Mouse (Mus musculus) limb, embryonic 11.5 days (tissue): ENCODE measurements around the gene Defb35. TPM values are rescaled to one million over a fixed set of nuclear protein-coding genes. Genes with fewer than 3 reads are reported as not detected.
A peak's percentile ranks its signal among the peaks of the same experiment; 100 is the strongest.

Source experiments
- ATAC-seq: fragments of 200-750 bp; cut with Nextera tagmentation; 2 replicates; pipeline ENCODE4 v1.8.0; 2017; ENCODE audit warnings: low read depth; ENCODE audit not compliant: insufficient number of reproducible peaks, low FRiP score, low TSS enrichment
- DNase-seq: peaks from one replicate; pipeline ENCODE4 v3.0.0-alpha.2; 2015; ENCODE audit warnings: low spot score
- H3K27ac ChIP-seq: fragments of 300-500 bp; sonication (generic); replicated peaks from 2 replicates; pipeline ENCODE4 v1.5.1; 2014; ENCODE audit warnings: low read depth, mild to moderate bottlenecking, low read length
- H3K27me3 ChIP-seq: fragments of 300-500 bp; sonication (generic); 2 replicates; pipeline ENCODE4 v1.6.1; 2014; ENCODE audit warnings: mild to moderate bottlenecking, low read length, mixed read lengths; ENCODE audit not compliant: control insufficient read depth, insufficient read depth
- H3K36me3 ChIP-seq: fragments of 300-500 bp; sonication (generic); 2 replicates; pipeline ENCODE4 v1.6.1; 2014; ENCODE audit warnings: mild to moderate bottlenecking, low read length, moderate library complexity, mixed read lengths; ENCODE audit not compliant: control insufficient read depth, insufficient read depth
- H3K4me1 ChIP-seq: fragments of 300-500 bp; sonication (generic); 2 replicates; pipeline ENCODE4 v1.6.1; 2014; ENCODE audit warnings: low read length, mixed read lengths; ENCODE audit not compliant: control insufficient read depth, insufficient read depth
- H3K4me2 ChIP-seq: fragments of 300-500 bp; sonication (generic); 2 replicates; pipeline ENCODE4 v1.6.1; 2014; ENCODE audit warnings: low read depth, mild to moderate bottlenecking, moderate library complexity; ENCODE audit not compliant: severe bottlenecking
- H3K4me3 ChIP-seq: fragments of 300-500 bp; sonication (generic); 2 replicates; pipeline ENCODE4 v1.5.1; 2014; ENCODE audit warnings: low read depth, low read length
- H3K9ac ChIP-seq: fragments of 300-500 bp; sonication (generic); 2 replicates; pipeline ENCODE4 v1.6.1; 2014; ENCODE audit warnings: mild to moderate bottlenecking, low read length
- H3K9me3 ChIP-seq: fragments of 300-500 bp; sonication (generic); 2 replicates; pipeline ENCODE4 v1.6.1; 2016; ENCODE audit warnings: low read length; ENCODE audit not compliant: control insufficient read depth
- WGBS: fragments of 180-500 bp; shearing (Covaris S2); extraction: QIAGEN DNeasy Blood & Tissue Kit; methylation state at CpG from one replicate; pipeline ENCODE4 v1.1.7; 2014; 5-methylcytosine and 5-hydroxymethylcytosine counted together
- polyA plus RNA-seq: library from polyadenylated mRNA; unstranded; fragments of >200 nt; fragmentation: Nextera tagmentation; extraction: Ambion mirVana; gene quantifications from 2 replicates; pipeline ENCODE4 v1.2.1, GENCODE M21; 2014

Gene Defb35
- polyA plus RNA-seq, 1 experiment from 2014 or later, result not detected

GRCm38 (mm10) chr8:21947311-21948017, 9.3 kb downstream of the Defb35 start:
- Histone ChIP-seq H3K4me1 (no peaks in the 10 kb centered on the region), H3K36me3 (no peaks in the 10 kb centered on the region), H3K9ac (no peak overlapping the region), H3K27me3 (no peaks in the 10 kb centered on the region), H3K9me3 (no peaks in the 10 kb centered on the region), H3K27ac (no peak overlapping the region), H3K4me3 (no peak overlapping the region), H3K4me2 (no peak overlapping the region)
- 81% methylated on average over 9 of the region's 9 CpGs for WGBS
- DNase-seq (no peak), ATAC-seq (no peak)

DNA sequence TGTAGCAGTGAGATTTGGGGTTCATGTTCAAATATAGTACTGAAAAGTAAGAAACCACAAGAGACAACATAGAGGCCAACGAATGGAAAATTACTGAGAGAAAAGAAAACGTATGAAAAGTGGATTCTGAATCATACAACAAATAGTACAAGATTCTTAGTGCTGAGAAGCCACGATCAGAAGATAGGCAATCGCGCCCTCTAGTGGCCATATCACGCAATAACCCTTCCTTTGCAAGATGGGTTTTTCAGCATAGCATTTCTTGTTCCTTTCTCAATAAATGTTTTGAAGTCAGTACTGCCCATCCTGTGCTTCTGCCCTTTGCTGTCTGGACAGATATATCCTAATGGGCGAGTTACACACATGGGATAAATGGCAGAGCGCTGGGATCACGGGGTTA, 17.2 kb downstream of the Defb35 start:
- Histone ChIP-seq H3K4me1 (no peaks in the 10 kb centered on the region), H3K27ac (no peak overlapping the region), H3K4me2 (no peak overlapping the region), H3K4me3 (no peak overlapping the region), H3K27me3 (no peaks in the 10 kb centered on the region), H3K9ac (no peak overlapping the region), H3K36me3 (no peaks in the 10 kb centered on the region), H3K9me3 (no peaks in the 10 kb centered on the region)
- no peak for ATAC-seq
- peak; percentile 67 for DNase-seq
- 6% methylated on average over 9 of the region's 9 CpGs for WGBS

- ATAC-seq (no peak), DNase-seq (no peak)
- H3K27ac ChIP-seq, result no peak overlapping the region
- no peaks in the 10 kb centered on the region for H3K9me3 ChIP-seq
- no peak overlapping the region for H3K9ac ChIP-seq
- no peaks in the 10 kb centered on the region for H3K36me3 ChIP-seq
- no peaks in the 10 kb centered on the region for H3K4me1 ChIP-seq
- no peak overlapping the region for H3K4me2 ChIP-seq
- no peaks in the 10 kb centered on the region for H3K27me3 ChIP-seq
- no peak overlapping the region for H3K4me3 ChIP-seq
- 86% methylated on average over 3 of the region's 3 CpGs for WGBS
These were observed 18.2 kb downstream of the Defb35 start for GRCm38 (mm10) chr8:21956336-21956735.

DNA sequence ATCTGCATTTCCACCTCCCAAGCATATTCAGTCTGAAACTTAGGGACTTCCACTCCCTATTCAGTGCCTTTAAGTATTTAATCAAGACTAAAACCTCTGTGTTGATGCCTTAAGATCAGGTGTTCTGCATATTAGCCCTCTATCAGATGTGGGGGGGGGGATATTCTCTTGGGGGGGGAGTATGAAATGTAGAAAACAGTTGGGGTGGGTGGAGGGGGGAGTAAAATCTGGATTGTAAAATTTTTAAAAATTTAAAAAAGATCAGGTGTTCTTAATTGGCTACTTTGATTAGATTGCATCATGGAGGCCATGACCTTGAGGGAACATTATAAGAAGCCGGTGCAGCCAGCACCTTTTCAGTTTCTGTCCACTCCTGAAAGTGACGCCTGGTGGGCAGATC, 20.3 kb downstream of the Defb35 start, which contains the start of gene Fam90a1a:
Fam90a1a (plus strand) TSS at position 301 of the 400 bp plus-strand sequence.
- DNase-seq (no peak), ATAC-seq (no peak)
- no peaks in the 10 kb centered on the region for H3K27me3 ChIP-seq

GRCm38 (mm10) chr8:21966646-21967045, 28.5 kb downstream of the Defb35 start:
- 81% methylated on average over 1 of the region's 1 CpGs for WGBS
- H3K36me3 ChIP-seq, result no peaks in the 10 kb centered on the region
- H3K9me3 ChIP-seq, result no peaks in the 10 kb centered on the region
- ATAC-seq (no peak), DNase-seq (no peak)
- no peak overlapping the region for H3K4me3 ChIP-seq
- H3K27ac ChIP-seq, result no peak overlapping the region
- no peak overlapping the region for H3K9ac ChIP-seq
- no peaks in the 10 kb centered on the region for H3K27me3 ChIP-seq
- no peak overlapping the region for H3K4me2 ChIP-seq
- no peaks in the 10 kb centered on the region for H3K4me1 ChIP-seq

More for the DNA sequence above, 20.3 kb downstream of the Defb35 start, which contains the start of gene Fam90a1a:
- 83% methylated on average over 2 of the region's 2 CpGs for WGBS
- Histone ChIP-seq H3K36me3 (no peaks in the 10 kb centered on the region), H3K9me3 (no peaks in the 10 kb centered on the region), H3K9ac (no peak within 1 kb of the TSS), H3K4me2 (no peak within 1 kb of the TSS), H3K4me3 (no peak within 1 kb of the TSS), H3K4me1 (no peaks in the 10 kb centered on the region), H3K27ac (no peak within 1 kb of the TSS)

GRCm38 (mm10) chr8:21969475-21969874, 31.3 kb downstream of the Defb35 start, which contains the start of gene Ccdc70:
TSS of gene Ccdc70 (plus strand) at chr8:21969775.
- Histone ChIP-seq H3K9me3 (no peaks in the 10 kb centered on the region), H3K4me3 (no peak within 1 kb of the TSS), H3K4me2 (no peak within 1 kb of the TSS), H3K27me3 (no peaks in the 10 kb centered on the region), H3K4me1 (no peaks in the 10 kb centered on the region), H3K9ac (no peak within 1 kb of the TSS), H3K36me3 (no peaks in the 10 kb centered on the region), H3K27ac (no peak within 1 kb of the TSS)
- 94% methylated on average over 3 of the region's 3 CpGs for WGBS
- DNase-seq (no peak), ATAC-seq (no peak)

GRCm38 (mm10) chr8:21978193-21978592, 40.0 kb downstream of the Defb35 start:
- H3K27me3 ChIP-seq, result no peaks in the 10 kb centered on the region
- no peak overlapping the region for H3K9ac ChIP-seq
- DNase-seq, result no peak
- H3K4me2 ChIP-seq, result no peak overlapping the region
- H3K4me1 ChIP-seq, result no peaks in the 10 kb centered on the region
- WGBS, result 73% methylated on average over 4 of the region's 4 CpGs
- no peak overlapping the region for H3K27ac ChIP-seq
- no peaks in the 10 kb centered on the region for H3K9me3 ChIP-seq
- no peaks in the 10 kb centered on the region for H3K36me3 ChIP-seq
- no peak overlapping the region for H3K4me3 ChIP-seq
- no peak for ATAC-seq

DNA sequence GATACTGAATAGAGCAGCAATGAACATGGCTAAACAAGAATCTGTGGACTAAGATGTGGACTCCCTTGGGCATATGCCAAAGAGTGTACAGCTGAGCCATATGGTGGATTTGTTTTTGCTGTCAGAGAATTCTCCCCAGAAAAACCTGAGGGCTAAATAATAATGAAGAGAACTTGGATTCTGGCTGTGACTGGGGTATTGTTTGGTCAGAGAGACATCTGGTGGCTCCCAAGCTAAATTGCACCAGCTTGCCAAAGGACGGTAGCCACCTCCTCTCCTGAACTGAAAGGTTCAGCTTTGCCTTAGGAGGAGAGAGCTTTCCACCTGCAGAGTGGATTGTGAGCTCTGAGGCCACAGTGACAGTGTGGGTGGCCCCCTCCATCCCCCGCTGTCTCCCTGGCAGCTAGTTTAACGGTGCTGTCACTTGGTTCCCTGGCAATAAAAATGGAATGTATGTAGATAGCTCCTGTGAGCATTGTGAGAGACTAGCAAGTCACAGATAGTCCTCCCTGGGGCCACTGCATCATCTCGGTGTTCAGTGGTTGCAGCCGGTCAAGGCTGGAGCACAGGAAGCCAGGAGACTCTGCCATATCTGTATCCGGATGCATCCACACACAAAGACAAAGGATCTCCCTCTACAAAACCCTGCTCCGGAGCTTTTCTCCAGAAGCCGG, 43.6 kb downstream of the Defb35 start:
- 65% methylated on average over 8 of the region's 8 CpGs for WGBS
- DNase-seq, result no peak
- H3K4me1 ChIP-seq, result no peaks in the 10 kb centered on the region
- no peaks in the 10 kb centered on the region for H3K36me3 ChIP-seq
- no peak overlapping the region for H3K9ac ChIP-seq
- no peak overlapping the region for H3K27ac ChIP-seq
- H3K4me2 ChIP-seq, result no peak overlapping the region
- no peaks in the 10 kb centered on the region for H3K9me3 ChIP-seq
- H3K27me3 ChIP-seq, result no peaks in the 10 kb centered on the region
- H3K4me3 ChIP-seq, result no peak overlapping the region
- ATAC-seq, result no peak
